Mouse (Mus musculus): ENCODE measurements at regions not wholly inside any gene's neighbourhood (a gene's known extent, or its start where the extent isn't known, plus 50 kb on each side); places are given as distances from the start of the nearest gene placed in this dataset.

GRCm38 (mm10) chr11:31524708-31525107, 147.0 kb downstream of the Bod1 start:
- no peaks in the 10 kb centered on the region for H3K27me3 ChIP-seq (replicated peaks)
- no peaks in the 10 kb centered on the region for H3K4me1 ChIP-seq
- no peaks in the 10 kb centered on the region for H3K36me3 ChIP-seq
- H3K9ac ChIP-seq = no peak overlapping the region
- no peak overlapping the region for H3K27ac ChIP-seq
- H3K4me3 ChIP-seq (replicated peaks) = no peak overlapping the region
- WGBS = 70% methylated on average over 2 of the region's 2 CpGs
- ATAC-seq (ENCODE audit: insufficient read depth, low FRiP score, low read depth) = no peak
- H3K9me3 ChIP-seq = no peaks in the 10 kb centered on the region
- no peak overlapping the region for H3K4me2 ChIP-seq

- no peak for ATAC-seq (ENCODE audit: insufficient read depth, low FRiP score, low read depth)
- no peaks in the 10 kb centered on the region for H3K9me3 ChIP-seq
- 75% methylated on average over 2 of the region's 2 CpGs for WGBS
Observed at GRCm38 (mm10) chr11:31524065-31524618, 147.5 kb downstream of the Bod1 start.

GRCm38 (mm10) chr11:31522127-31522526, 149.6 kb downstream of the Bod1 start:
- Histone ChIP-seq H3K4me2 (no peak overlapping the region), H3K4me1 (no peaks in the 10 kb centered on the region), H3K27me3 (replicated peaks) (no peaks in the 10 kb centered on the region), H3K9ac (no peak overlapping the region), H3K9me3 (no peaks in the 10 kb centered on the region), H3K27ac (no peak overlapping the region), H3K36me3 (no peaks in the 10 kb centered on the region), H3K4me3 (replicated peaks) (no peak overlapping the region)
- 58% methylated on average over 2 of the region's 2 CpGs for WGBS
- no peak for ATAC-seq (ENCODE audit: insufficient read depth, low FRiP score, low read depth)

More at GRCm38 (mm10) chr11:31524065-31524618, 147.5 kb downstream of the Bod1 start:
- no peak overlapping the region for H3K9ac ChIP-seq
- H3K27ac ChIP-seq = no peak overlapping the region
- H3K36me3 ChIP-seq = no peaks in the 10 kb centered on the region
- no peak overlapping the region for H3K4me2 ChIP-seq
- H3K4me1 ChIP-seq = no peaks in the 10 kb centered on the region
- no peak overlapping the region for H3K4me3 ChIP-seq (replicated peaks)
- H3K27me3 ChIP-seq (replicated peaks) = no peaks in the 10 kb centered on the region

- ATAC-seq (ENCODE audit: insufficient read depth, low FRiP score, low read depth) = no peak
- no peak overlapping the region for H3K4me2 ChIP-seq
- H3K36me3 ChIP-seq = no peaks in the 10 kb centered on the region
- 73% methylated on average over 4 of the region's 4 CpGs for WGBS
- H3K9ac ChIP-seq = no peak overlapping the region
- no peak overlapping the region for H3K4me3 ChIP-seq (replicated peaks)
- H3K27me3 ChIP-seq (replicated peaks) = no peaks in the 10 kb centered on the region
- no peaks in the 10 kb centered on the region for H3K9me3 ChIP-seq
- H3K27ac ChIP-seq = no peak overlapping the region
- H3K4me1 ChIP-seq = no peaks in the 10 kb centered on the region
Observed at GRCm38 (mm10) chr11:31520909-31521308, 150.8 kb downstream of the Bod1 start.

GRCm38 (mm10) chr11:31503239-31503916, 133.5 kb upstream of the Stc2 start:
- Histone ChIP-seq H3K36me3 (no peaks in the 10 kb centered on the region), H3K9me3 (no peaks in the 10 kb centered on the region), H3K27ac (no peak overlapping the region), H3K4me3 (replicated peaks) (no peak overlapping the region), H3K4me2 (no peak overlapping the region), H3K9ac (no peak overlapping the region), H3K4me1 (no peaks in the 10 kb centered on the region), H3K27me3 (replicated peaks) (no peaks in the 10 kb centered on the region)
- WGBS = 53% methylated on average over 5 of the region's 5 CpGs
- ATAC-seq (ENCODE audit: insufficient read depth, low FRiP score, low read depth) = no peak

GRCm38 (mm10) chr11:31485429-31485828, 115.6 kb upstream of the Stc2 start:
- H3K4me3 ChIP-seq (replicated peaks) = no peak overlapping the region
- H3K4me1 ChIP-seq = no peaks in the 10 kb centered on the region
- no peaks in the 10 kb centered on the region for H3K27me3 ChIP-seq (replicated peaks)
- no peaks in the 10 kb centered on the region for H3K9me3 ChIP-seq
- H3K27ac ChIP-seq = no peak overlapping the region
- H3K4me2 ChIP-seq = no peak overlapping the region
- H3K9ac ChIP-seq = no peak overlapping the region
- ATAC-seq (ENCODE audit: insufficient read depth, low FRiP score, low read depth) = no peak
- no peaks in the 10 kb centered on the region for H3K36me3 ChIP-seq
- 61% methylated on average over 4 of the region's 4 CpGs for WGBS

GRCm38 (mm10) chr11:31481057-31481340, 111.1 kb upstream of the Stc2 start:
- WGBS = 73% methylated on average over 1 of the region's 1 CpGs
- no peaks in the 10 kb centered on the region for H3K27me3 ChIP-seq (replicated peaks)
- no peaks in the 10 kb centered on the region for H3K36me3 ChIP-seq
- ATAC-seq (ENCODE audit: insufficient read depth, low FRiP score, low read depth) = no peak
- no peak overlapping the region for H3K9ac ChIP-seq
- H3K4me3 ChIP-seq (replicated peaks) = no peak overlapping the region
- no peak overlapping the region for H3K27ac ChIP-seq
- no peaks in the 10 kb centered on the region for H3K9me3 ChIP-seq
- no peaks in the 10 kb centered on the region for H3K4me1 ChIP-seq
- H3K4me2 ChIP-seq = no peak overlapping the region

GRCm38 (mm10) chr11:31480225-31481056, 110.6 kb upstream of the Stc2 start:
- ATAC-seq (ENCODE audit: insufficient read depth, low FRiP score, low read depth) = no peak
- WGBS = 36% methylated on average over 5 of the region's 5 CpGs
- H3K27me3 ChIP-seq (replicated peaks) = no peaks in the 10 kb centered on the region
- no peak overlapping the region for H3K4me3 ChIP-seq (replicated peaks)
- H3K4me2 ChIP-seq = no peak overlapping the region
- H3K27ac ChIP-seq = no peak overlapping the region
- H3K4me1 ChIP-seq = no peaks in the 10 kb centered on the region
- H3K36me3 ChIP-seq = no peaks in the 10 kb centered on the region
- no peak overlapping the region for H3K9ac ChIP-seq
- no peaks in the 10 kb centered on the region for H3K9me3 ChIP-seq

- WGBS = 91% methylated on average over 1 of the region's 1 CpGs
- no peak overlapping the region for H3K4me3 ChIP-seq (replicated peaks)
- ATAC-seq (ENCODE audit: insufficient read depth, low FRiP score, low read depth) = no peak
- H3K9me3 ChIP-seq = no peaks in the 10 kb centered on the region
- H3K36me3 ChIP-seq = no peaks in the 10 kb centered on the region
- no peaks in the 10 kb centered on the region for H3K27me3 ChIP-seq (replicated peaks)
- H3K27ac ChIP-seq = no peak overlapping the region
- no peak overlapping the region for H3K4me2 ChIP-seq
- no peak overlapping the region for H3K9ac ChIP-seq
- no peaks in the 10 kb centered on the region for H3K4me1 ChIP-seq
Observed at GRCm38 (mm10) chr11:31477763-31478162, 107.9 kb upstream of the Stc2 start.

GRCm38 (mm10) chr11:31477104-31477503, 107.2 kb upstream of the Stc2 start:
- H3K9me3 ChIP-seq = no peaks in the 10 kb centered on the region
- H3K9ac ChIP-seq = no peak overlapping the region
- no peak for ATAC-seq (ENCODE audit: insufficient read depth, low FRiP score, low read depth)
- H3K36me3 ChIP-seq = no peaks in the 10 kb centered on the region
- 41% methylated on average over 3 of the region's 3 CpGs for WGBS
- H3K27ac ChIP-seq = no peak overlapping the region
- no peaks in the 10 kb centered on the region for H3K4me1 ChIP-seq
- no peaks in the 10 kb centered on the region for H3K27me3 ChIP-seq (replicated peaks)
- no peak overlapping the region for H3K4me2 ChIP-seq
- H3K4me3 ChIP-seq (replicated peaks) = no peak overlapping the region

GRCm38 (mm10) chr11:31473017-31473416, 103.1 kb upstream of the Stc2 start:
- no peaks in the 10 kb centered on the region for H3K27me3 ChIP-seq (replicated peaks)
- H3K9ac ChIP-seq = no peak overlapping the region
- no peak overlapping the region for H3K4me2 ChIP-seq
- 47% methylated on average over 4 of the region's 4 CpGs for WGBS
- H3K4me1 ChIP-seq = no peaks in the 10 kb centered on the region
- no peak for ATAC-seq (ENCODE audit: insufficient read depth, low FRiP score, low read depth)
- H3K36me3 ChIP-seq = no peaks in the 10 kb centered on the region
- no peak overlapping the region for H3K27ac ChIP-seq
- H3K9me3 ChIP-seq = no peaks in the 10 kb centered on the region
- no peak overlapping the region for H3K4me3 ChIP-seq (replicated peaks)

GRCm38 (mm10) chr11:31470681-31471414, 101.0 kb upstream of the Stc2 start:
- no peak overlapping the region for H3K4me2 ChIP-seq
- H3K4me1 ChIP-seq = no peaks in the 10 kb centered on the region
- no peak overlapping the region for H3K4me3 ChIP-seq (replicated peaks)
- no peaks in the 10 kb centered on the region for H3K27me3 ChIP-seq (replicated peaks)
- ATAC-seq (ENCODE audit: insufficient read depth, low FRiP score, low read depth) = peak; percentile 37; the same call in 1 of the 2 replicates
- H3K9ac ChIP-seq = no peak overlapping the region
- 22% methylated on average over 2 of the region's 2 CpGs for WGBS
- H3K27ac ChIP-seq = peak overlapping the region; percentile 57; the same call in 1 of the 2 replicates
- H3K36me3 ChIP-seq = no peaks in the 10 kb centered on the region
- no peaks in the 10 kb centered on the region for H3K9me3 ChIP-seq

Data from stomach, embryonic 15.5 days (tissue).